Mouse (Mus musculus): ENCODE results near the gene Pdgfb. TPM values are rescaled to one million over a fixed set of nuclear protein-coding genes. Genes with fewer than 3 reads are reported as not detected.

Gene Pdgfb
- total RNA-seq, 2 experiments from 2014 or later = 23.1 to 29.3 TPM

DNA sequence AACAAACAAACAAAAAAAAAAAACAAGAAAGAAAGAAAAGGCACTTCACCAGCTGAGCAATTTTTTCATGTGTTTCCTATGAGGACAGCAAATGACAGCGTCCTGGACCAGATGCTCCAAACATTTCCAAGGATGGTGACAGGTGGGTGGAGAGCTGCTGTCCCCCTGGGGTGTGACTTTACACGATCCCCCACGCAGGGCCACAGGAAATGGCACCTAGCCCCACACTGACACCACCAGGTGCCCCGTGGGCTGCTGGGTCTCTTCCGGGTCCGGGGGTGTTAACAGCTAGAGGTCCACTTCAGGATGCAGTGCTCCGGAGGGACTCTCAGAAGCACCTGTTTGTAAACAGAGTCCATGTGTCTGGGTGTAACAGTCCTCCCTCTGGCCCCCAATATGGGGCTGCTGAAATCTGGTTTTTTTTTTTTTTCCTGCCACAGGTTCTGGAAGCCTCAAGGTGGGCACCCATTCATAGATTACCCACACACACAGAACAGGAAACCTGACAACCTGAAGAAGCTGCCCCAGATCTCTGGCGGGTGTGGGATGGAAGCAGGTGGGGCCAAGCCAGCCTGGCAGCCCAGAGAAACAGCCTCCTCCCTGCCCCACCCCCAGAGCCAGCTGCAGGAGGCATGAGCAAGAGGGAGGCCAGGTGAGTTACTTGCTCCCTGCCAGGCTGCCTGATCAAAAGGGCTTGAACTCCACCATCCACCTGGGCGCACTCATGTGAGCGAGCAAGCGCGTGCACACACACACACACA lies 5.2 kb downstream of the Pdgfb start:
- DNase-seq = no peak

DNA sequence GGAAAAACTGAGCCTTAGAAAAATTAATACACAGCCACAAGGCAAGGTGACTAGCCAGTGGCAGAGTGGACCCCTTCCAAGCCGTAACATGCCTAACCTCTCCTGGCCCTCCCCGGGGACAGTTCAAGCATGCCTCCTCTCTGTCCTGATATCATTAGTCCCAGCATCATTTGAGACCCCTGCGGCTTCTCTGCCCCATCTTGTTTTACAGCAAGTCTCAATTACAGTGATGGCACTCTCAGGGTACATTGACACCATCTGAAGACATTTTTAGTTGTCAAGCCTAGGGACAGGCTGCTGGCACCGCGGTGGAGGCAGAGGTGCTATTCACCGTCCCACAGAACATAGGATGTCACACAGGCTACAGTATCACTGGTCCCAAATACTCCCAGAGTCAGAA lies 6.3 kb downstream of the Pdgfb start:
- DNase-seq = no peak

DNA sequence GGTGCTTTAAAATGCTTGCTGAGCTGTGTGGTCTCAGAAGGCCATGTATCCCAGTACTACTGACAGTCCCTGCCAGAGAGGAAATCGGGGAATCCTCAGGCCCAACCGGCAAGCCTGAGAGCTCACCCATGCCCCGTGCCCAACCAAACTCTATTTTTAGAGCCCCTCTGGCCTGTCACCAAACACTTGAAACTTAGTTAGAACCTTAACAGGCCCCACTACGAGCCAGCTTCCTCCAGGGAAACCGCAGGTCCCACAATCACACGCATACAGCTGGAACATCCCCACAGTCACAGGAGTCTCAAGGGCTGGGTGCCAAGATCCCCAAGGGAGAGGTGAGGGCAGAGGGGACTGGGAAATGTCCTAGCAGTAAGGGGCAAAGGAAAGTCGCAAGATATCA lies 8.6 kb downstream of the Pdgfb start:
- peak; percentile 85 to 87 for DNase-seq

DNA sequence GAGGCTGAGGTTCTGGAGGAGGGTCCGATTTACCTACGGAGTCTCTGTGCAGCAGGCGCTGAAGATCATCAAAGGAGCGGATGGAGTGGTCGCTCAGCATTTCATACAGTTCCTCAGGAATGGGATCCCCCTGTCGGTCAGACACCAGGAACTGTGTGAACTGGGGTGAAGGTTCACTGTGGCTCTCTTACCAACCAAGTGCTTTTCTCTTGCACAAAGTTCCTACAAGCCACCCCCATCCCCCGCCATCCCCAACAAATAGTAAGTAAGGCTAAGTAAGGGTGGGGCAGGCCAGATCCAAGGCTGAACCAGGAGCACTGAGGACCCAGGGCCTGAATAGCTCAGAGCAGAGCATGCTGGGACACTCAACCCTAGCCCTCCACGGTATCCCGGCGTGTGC lies 9.3 kb downstream of the Pdgfb start:
- no peak for DNase-seq

DNA sequence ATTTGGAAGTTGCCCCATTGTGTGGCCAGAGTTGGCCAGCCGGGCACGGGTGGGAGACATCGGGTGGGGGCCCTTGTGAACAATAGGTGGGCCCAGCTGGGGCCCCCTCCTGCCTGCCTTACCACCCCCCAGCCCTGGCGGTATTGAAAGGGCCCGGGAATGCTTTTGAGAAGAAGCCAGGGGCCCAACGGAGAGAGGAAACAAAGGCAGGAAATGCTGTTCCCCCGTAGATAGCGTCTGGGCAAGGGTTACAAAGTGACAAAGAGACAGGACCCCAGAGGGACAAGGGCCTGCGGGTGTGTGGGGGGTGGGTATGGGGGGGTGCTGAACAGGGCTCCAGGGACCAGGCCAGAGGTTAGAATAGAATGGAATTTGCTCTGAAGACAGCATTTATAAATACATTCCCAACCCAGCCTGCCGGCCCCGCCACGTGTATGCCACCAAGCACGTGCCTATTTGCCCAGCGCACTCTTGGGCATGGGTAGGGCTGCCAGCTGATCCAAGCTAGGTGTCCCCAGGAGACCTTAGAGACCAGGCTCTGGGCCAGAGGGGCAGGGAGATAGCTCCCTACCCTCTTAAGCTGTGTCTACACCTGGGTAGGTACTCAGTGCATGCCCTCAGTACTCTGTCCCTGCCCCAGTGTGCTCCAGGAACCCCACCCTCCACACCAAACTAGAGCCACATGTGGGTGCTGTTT lies 10.0 kb downstream of the Pdgfb start:
- DNase-seq = peak; percentile 80 to 83

DNA sequence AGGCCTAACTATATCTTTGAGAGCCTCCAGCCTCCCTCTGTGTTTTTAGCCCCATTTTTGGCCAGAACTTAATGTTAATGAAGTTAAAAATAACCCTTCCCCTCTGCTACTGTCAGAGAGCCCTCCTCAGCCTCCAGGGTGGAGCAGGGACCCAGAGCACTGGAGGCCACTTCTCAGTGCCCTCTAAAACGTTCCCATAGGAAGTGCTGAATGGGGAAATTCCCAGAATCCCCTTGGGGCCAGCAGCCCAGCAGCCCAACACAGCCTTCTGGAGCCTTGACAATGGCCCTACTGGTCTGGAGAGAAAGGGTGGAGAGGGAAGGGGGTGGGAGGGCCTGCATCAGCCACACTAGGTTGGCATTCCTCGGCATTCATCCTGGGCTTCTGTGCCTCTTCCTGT lies 11.2 kb downstream of the Pdgfb start:
- DNase-seq = peak in 1 of 2 experiments; percentile 52

DNA sequence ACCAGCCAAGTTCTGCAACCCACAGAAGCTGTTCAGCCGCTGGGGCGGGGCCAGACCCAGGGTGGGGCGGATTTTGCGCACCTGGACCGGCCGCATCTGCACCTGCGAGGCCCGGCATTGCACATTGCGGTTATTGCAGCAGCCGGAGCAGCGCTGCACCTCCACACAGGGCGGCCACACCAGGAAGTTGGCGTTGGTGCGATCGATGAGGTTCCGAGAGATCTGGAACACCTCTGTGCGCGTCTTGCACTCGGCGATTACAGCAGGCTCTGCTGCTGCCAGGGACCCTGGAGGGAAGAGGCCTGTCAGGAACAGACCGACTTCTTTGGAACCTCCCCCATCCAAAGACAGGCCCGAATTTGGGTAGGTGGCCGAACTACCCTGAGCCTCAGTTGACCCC lies 13.2 kb downstream of the Pdgfb start:
- no peak for DNase-seq

DNA sequence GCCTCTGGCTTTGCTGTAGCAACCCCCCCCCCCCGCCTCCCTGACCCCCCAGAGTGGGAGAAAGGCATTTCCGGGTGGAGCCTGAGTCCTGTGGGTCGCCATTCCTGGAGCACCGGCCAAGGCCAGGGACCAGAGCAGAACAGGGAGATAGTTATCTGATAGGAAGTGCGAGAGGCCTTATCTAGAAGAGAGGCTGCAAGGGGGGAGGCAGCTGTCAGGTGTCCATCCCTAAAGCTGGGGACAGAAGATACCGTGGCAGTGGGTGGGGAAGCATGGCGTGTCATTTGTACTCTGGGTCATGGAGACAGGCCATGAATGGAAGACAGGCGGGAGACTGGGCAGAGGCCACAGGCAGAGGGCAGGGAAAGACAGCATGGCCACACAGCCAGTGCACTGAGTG lies 14.1 kb downstream of the Pdgfb start:
- peak; percentile 45 to 78 for DNase-seq

DNA sequence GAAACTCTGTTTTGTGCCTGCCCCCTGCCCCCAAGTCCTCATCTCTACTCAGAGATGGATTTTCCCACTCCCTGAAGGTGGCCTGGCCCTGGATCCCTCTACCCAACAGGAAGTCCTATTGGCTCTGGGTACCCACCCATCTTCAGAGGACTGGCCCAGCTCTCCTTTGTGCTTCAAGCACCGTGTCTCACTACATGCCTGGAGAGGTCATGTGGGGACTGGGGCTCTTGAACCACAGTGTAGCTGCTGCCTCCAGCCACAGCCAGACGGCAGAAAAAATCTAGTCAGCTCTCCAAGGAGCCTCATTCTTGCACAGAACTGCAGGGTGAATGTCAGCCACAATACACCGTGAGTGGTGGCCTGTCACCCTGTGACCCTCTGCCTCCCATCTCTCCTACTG lies 16.8 kb downstream of the Pdgfb start:
- no peak for DNase-seq

DNA sequence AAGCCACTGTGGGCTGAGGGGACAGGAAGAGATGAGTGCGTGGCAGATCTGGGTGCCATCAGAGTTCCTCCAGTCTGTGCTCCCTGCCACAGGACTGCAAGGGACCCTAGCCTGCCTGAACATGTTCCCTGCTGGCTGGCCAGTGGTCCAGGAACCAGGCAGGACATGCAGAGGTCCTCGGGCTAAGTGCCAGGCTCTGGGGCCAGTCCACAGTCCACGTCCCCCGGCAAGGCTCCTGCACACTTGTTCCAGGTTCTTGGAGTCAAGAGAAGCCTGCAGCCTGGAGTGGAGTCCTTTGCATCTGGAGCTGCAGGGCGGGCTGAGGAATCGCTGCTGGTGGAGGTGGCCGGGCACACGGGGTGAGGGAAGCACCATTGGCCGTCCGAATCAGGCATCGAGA lies 18.0 kb downstream of the Pdgfb start:
- DNase-seq = no peak

DNA sequence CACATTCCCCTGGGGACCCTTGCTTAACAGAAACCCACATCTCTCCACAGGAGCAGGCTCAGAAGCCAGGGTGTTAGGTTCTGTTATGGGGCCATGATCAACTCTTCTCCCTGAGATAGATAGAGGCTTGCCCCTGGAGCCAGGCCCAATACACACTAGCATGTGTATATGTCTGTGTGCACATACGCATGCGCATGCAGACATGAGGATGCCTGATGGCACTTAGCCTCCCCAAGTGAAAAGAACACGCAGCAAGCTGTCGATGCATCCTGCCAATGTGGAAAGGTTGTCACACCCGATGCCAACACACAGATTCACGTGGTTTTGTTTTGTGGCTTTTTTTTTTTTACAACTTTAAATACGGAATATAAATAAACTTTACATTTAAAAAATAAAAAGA lies 19.2 kb downstream of the Pdgfb start:
- DNase-seq = no peak

DNA sequence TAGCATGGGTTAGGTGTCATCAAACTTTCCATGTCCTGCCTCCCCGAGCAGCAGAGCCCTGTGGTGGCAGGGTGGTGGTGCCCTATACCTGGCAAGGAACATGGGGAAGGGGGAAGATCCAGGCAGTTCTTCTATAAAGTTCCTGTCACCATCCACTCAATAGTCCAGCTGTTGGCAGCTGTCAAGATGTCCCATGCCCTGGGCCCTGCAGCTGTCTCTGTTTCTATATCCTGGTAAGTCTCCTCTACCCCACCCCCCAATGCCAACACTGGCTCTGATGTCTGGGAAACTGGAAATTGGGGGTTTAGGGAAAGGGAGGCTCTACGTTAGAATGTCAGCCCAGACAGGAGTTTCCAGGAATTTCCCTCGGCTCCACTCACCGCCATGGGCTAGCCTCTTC lies 20.2 kb downstream of the Pdgfb start:
- DNase-seq = no peak

DNA sequence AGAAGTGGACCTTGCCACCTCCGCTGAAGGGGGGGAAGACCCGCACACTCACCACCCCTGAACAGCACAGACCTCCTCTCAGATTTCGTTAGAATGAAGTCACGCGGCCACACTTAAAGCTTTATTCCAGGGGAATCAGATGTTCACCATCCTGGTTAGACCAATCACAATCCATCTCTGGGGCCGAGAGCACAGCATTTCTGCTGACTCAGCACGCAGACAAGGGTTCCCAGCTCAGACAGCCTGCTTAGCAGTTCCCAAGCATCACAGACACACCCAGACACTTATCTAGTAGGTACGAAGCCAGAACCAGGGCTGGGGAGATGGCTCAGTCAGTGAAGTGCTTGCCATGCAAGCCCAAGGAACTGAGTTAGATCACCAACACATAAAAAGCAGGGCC lies 28.6 kb downstream of the Pdgfb start:
- DNase-seq = no peak

DNA sequence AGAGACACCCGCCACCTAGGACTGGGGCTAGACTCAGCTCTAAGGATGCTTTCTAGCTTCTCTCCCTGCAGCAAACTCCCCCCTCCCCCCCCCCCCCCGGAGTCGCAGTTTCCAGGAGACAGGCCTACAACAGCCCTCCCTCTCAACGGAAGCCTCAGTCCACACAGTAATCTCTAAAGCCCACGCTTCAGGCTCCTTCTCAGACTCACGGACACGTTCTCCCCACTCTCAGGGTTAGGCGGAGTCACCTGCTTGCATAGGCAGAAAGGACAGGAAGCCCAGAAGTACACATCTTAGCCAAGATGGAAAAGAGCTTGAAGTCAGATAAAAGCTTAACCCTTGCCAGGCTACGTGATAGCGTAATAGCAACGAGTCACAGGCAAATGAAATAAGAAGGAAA lies 29.3 kb downstream of the Pdgfb start:
- no peak for DNase-seq

DNA sequence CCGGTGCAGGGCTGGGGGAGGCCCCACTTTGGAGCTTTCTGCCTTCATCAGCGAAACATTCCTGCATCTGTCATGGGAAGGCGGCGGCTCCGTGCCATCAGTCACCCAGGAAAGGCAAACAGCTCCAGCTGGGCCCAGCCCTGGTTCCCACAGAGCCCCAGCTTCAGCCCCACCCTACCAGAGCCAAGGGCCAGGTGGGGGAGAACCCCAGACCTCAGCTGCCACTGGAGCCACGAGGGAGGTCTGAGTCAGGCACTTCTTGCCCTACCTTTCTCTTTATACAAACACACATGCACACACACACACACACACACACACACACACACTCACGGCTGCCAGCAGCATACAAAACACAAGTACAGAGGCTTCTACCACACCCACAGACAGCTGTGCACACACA lies 30.6 kb downstream of the Pdgfb start:
- DNase-seq = no peak

DNA sequence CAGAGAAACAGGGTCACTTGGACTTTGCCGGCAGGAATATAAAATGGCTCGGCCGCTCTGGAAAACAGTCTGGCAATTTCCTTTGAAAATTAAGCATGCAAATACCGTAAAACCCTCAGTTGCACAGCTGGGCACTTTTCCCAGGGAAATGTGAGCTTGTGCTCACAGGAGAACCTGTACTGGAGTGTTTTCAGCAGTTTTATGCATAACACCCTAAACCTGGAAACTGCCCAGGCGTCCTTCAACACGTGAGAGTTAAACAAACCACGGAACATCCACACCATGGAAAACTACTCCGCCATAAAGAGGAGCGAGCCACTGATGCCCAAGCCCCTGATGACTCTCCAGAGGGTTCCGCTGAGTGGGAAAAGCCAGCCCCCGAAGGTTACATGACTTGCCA lies 34.1 kb downstream of the Pdgfb start:
- DNase-seq = no peak

DNA sequence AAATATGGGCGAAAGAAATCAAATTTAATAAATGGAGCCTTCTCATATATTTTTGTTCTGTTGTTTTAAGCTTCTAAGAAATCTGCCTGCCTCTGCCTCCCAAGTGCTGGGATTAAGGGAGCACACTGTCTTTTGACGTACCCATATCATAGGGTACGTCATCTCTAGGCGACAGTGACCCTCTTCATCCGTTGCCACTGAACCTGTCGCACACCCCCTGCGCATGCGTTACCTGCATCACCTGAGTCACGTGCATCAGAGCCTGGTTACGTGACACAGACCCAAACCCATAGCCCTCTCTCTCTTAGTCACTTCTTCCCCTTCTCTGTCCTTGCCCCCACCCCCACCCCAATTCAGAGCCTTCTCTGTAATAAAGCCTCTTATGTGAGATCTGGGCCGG lies 42.6 kb downstream of the Pdgfb start:
- DNase-seq = no peak

DNA sequence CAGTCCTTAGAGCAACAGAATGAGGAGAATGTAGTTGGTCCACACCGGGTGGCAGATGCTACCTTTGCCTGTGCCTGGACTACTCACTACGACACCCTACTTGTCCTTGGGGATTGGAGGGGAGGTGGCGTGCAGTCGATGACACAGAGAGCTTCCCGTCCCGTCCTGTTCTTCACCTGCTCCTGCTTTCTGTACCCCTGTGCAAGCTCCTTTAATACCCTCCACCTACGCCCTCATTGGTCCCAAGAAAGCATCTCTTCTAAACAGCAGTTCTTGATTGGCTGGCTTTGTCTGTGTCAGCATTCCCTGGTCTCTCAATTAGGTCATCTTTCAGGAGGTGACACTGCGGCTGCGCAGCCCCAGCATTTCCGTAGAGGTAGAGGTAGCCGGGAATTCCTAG lies 43.8 kb downstream of the Pdgfb start, which contains the start of gene Cbx7:
Gene Cbx7 (minus strand): TSS at position 180 of the 400 bp plus-strand sequence.
- DNase-seq = no peak

DNA sequence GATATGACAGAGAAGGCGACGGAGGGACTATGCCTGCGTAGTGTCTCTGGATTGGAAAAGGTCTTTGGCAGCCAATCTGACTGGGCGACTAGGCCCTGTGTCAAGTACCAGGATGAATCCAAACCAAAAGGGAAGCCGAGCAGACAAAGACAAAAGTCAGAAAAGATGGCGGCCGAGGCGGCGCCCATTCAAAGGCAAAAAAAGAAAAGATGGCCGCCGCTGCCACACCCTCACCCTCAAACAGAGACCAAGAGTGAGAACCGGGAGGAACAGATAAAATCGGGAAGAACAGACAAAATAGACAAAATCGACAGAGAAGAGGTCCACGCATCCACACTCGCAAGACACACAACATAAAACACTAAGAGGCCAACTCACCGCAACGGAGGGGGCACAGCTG lies 44.3 kb downstream of the Pdgfb start:
- no peak for DNase-seq

DNA sequence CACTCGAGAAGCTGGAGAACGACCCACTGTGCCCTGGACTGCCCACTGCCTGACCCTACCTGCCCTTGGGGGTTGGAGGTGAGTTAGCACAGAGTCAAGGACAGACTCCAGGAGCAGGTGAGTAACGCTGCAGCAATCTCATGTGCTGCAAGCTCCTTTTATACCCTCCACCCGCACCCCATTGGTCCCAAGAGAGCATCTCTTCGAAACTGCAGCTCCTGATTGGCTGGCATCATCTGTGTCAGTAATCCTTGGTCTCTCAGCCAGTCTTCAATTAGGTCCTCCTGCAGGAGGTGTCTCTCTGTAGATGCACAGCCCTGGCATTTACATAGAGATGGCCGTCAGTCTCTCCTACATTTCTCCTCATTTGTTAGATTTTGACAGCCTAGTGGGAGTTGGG lies 47.4 kb downstream of the Pdgfb start:
- DNase-seq = no peak

DNA sequence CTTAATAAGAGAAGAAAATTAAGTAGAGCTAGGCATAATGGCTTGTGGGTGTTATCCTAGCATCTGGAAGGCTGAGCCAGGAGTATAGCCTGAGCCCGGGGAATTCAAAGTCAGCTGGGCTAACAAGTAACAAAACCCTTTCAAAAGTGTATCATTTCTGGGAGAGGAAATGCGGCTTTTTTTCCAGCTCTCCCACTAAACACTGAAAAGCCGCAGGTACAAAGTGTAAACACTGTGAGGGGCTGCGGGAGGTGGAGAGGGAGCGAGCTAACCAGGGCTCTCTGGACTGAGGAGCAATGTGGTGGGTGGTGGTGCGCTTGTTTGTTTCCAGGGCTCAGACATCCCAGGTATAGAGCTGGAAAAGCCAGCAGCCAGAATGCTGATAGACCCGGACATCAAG lies 50.4 kb downstream of the Pdgfb start:
- no peak for DNase-seq

DNA sequence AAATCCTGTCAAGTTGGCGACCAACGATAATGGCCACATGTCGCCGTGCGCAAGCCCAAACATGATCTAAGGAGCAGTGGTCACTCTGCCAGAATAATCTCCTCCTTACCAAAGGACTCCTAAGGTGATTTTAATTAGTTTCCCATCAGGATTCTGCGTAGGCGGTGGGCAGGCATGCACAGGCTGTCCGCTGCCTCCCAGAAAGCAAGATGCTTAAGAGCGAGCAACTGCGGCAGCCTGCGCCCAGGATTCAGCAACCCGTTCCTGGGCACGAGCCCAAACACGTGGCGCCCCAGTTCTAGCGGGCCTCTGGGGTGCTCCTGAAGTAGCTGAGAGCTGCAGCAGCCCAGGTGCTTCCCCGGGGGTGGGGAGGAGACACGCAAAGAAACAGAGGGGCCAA lies 52.1 kb downstream of the Pdgfb start:
- DNase-seq = no peak

DNA sequence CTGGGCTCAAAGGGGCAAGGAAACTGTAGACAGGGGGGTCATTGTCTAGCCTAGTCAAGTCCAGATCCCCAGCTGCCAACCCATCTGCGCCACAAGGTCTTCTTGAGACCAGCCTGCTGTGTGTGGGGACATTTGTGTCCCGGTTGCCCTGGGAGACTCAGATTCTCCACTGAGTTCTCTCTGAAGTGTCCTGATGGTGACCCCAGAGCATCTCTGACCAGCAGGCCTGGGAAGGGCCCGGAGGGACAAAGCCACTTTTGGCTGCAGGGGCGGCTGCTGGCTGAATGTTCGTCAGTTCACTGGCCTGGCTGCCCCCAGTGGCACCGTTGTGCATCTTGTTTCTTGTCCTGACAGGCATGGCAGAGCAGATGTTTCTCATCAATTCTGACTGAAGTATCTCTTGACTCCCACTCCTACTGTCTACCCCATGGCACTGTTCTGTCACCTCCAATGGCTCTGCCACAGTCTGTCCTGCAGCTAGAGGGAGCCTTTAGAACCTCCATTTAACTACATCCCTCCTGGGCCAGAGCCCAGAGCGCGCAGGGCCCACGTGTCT lies 53.3 kb downstream of the Pdgfb start:
- peak; percentile 43 to 45 for DNase-seq

DNA sequence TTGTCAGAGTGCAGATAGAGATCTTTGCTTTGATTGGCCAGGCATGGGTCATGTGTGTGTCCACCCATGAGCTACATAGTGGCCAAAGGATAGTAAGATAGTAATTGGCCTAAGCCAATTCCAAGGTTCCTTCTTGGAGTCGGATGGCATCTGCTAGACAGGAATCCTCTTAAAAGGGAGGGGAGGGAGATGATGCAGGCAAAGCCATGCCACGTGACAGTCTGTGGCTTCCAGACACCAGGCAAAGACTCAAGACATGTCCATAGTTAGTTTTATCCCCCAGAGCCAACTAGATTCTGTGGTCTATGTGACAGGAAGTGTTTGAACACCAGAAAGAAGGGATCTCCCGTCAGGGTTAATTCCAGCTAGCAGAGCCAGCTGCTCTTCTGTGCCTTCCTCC lies 56.4 kb downstream of the Pdgfb start:
- DNase-seq = no peak

Data from heart, adult 18-20 months (tissue).